Mouse (Mus musculus): ENCODE data around the gene Cenpt. TPM values are rescaled to one million over a fixed set of nuclear protein-coding genes. Genes with fewer than 3 reads are reported as not detected.

The Cenpt gene
- total RNA-seq, 2 experiments from 2014 or later, result 57.0 to 94.3 TPM

DNA sequence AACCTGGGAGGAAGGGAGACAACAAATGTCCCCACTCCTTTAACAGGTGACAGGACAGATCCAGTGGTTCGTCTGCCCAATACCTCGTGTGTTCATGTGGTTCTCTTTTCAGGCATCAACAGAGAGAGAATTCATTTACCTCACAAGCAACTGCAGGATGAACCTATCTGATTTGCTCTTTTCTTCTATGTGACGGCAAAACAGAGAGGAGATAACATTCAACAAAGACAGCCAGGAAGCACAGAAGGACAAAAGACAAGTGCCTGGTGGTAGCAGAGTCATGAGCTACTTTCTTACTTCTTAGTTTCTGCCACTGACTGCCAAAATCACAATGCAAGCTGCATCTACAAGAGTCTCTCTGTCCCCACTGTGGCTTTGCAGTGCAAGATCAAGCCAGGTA, 41.5 kb downstream of the Cenpt start:
- ATAC-seq (replicated peaks; ENCODE audit: low FRiP score, poor library complexity, severe bottlenecking), result no peak

DNA sequence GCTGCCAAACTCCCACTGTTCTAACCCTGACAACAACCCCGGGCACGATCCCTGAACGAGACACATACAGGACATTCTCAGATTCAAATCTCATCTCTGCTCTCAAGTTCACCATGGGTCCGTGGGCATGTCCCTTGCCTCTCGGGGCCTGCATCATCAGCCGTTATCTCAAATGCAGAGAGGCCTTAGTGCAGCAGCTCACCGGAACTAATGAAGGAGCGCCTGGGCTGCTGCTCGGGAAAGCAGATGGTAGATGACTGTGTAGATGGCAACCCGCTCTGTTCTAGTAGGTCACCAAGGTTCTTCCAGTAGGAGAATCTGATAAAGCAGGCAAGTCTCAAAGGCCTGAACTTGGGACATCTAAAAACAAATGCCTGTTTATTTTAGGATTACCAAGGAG, 42.0 kb downstream of the Cenpt start:
- ATAC-seq (replicated peaks; ENCODE audit: low FRiP score, poor library complexity, severe bottlenecking), result peak; percentile 58

- no peak for ATAC-seq (replicated peaks; ENCODE audit: low FRiP score, poor library complexity, severe bottlenecking)
These were observed 42.8 kb downstream of the Cenpt start for GRCm38 (mm10) chr8:105810245-105810786.

DNA sequence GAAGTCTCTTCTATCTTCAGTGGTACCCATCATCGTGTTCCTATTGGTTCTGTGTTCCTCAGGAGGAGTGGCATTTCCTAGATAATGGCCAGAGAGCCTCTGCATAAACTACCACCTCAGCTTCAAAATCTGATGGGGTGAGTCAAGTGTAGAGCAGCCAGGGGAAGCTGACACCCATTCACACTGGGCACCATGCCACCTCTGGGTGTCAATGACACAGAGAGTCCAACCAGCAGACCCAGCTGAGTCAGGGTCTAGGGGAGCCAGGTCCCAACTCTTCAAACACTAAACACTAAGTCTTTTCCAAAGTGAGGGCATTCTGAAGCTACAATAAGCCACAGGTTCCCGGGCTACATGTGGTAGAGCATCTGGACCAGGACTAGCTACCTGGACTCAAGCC, 44.6 kb downstream of the Cenpt start:
- ATAC-seq (replicated peaks; ENCODE audit: low FRiP score, poor library complexity, severe bottlenecking), result no peak; the same call in 1 of the 2 replicates

DNA sequence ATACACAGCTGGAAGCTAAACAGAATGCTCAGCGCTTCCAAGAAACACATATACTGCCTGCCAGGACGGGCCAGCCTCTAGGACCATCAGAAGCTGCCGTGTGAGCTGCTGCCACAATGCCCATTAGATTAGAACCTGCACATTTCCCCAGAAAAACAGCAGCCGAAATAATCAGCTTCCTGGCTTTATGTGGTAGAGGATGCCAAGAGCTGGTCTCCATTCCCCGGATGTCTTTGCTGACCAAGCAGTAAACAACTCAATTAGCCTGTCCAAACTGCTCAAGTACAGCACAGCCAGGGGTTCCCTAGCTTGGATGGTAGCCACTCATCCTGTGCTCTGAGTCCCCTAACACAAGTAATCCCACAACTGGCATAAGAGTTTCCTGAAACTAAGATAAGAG, 45.3 kb downstream of the Cenpt start:
- no peak for ATAC-seq (replicated peaks; ENCODE audit: low FRiP score, poor library complexity, severe bottlenecking)

GRCm38 (mm10) chr8:105805964-105806363, 47.1 kb downstream of the Cenpt start:
- ATAC-seq (replicated peaks; ENCODE audit: low FRiP score, poor library complexity, severe bottlenecking), result no peak

- ATAC-seq (replicated peaks; ENCODE audit: low FRiP score, poor library complexity, severe bottlenecking), result no peak
These were observed 47.7 kb downstream of the Cenpt start for GRCm38 (mm10) chr8:105805346-105805745.

GRCm38 (mm10) chr8:105804797-105805196, 48.3 kb downstream of the Cenpt start:
- no peak for ATAC-seq (replicated peaks; ENCODE audit: low FRiP score, poor library complexity, severe bottlenecking)

GRCm38 (mm10) chr8:105801153-105801904, 51.7 kb downstream of the Cenpt start:
- peak; percentile 86 for ATAC-seq (replicated peaks; ENCODE audit: low FRiP score, poor library complexity, severe bottlenecking)

- peak; percentile 78 for ATAC-seq (replicated peaks; ENCODE audit: low FRiP score, poor library complexity, severe bottlenecking)
These were observed 53.8 kb downstream of the Cenpt start for GRCm38 (mm10) chr8:105799091-105799812.

DNA sequence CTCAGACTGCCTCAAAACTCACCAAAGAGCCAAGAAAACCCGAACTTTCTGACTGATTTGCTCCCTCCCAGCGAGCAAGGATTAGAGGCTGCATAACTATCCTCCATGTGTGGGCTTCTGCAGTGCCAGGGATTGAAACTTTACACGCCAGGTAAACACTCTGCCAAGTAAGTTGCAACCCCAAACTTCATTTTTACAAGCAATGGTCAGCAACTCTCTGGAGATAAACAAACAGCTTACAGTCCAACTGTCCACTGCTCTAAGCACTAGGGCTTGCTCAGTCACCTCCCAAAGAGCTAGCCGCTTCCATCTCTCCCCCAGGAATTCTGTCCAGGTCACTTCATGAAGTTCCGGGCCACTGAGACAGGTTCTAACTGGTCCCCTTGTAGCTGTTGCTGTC, 54.7 kb downstream of the Cenpt start:
- no peak for ATAC-seq (replicated peaks; ENCODE audit: low FRiP score, poor library complexity, severe bottlenecking)

GRCm38 (mm10) chr8:105795785-105796184, 57.3 kb downstream of the Cenpt start:
- no peak for ATAC-seq (replicated peaks; ENCODE audit: low FRiP score, poor library complexity, severe bottlenecking)

Other genes with a start within 250 kb of the Cenpt start
- 7.2 and 11.3 TPM in 2 replicates for gene Ripor1, start 248.0 kb downstream of the Cenpt start, total RNA-seq (2015; ENCODE audit: low replicate concordance)
- gene Ripor1, start 248.0 kb downstream of the Cenpt start, total RNA-seq (2017; ENCODE audit: low replicate concordance), result 0.23 and 1.8 TPM in 2 replicates
- 154 and 195 TPM in 2 replicates for gene Ctcf, start 216.7 kb downstream of the Cenpt start, total RNA-seq (2015; ENCODE audit: low replicate concordance)
- gene Ctcf, start 216.7 kb downstream of the Cenpt start, total RNA-seq (2017; ENCODE audit: low replicate concordance), result 314 and 346 TPM in 2 replicates
- not detected in 2 replicates for gene Agrp, start 215.9 kb downstream of the Cenpt start, total RNA-seq (2015; ENCODE audit: low replicate concordance)
- not detected in 2 replicates for gene Agrp, start 215.9 kb downstream of the Cenpt start, total RNA-seq (2017; ENCODE audit: low replicate concordance)
- 4.7 and 5.4 TPM in 2 replicates for gene Carmil2, start 167.0 kb downstream of the Cenpt start, total RNA-seq (2015; ENCODE audit: low replicate concordance)
- gene Carmil2, start 167.0 kb downstream of the Cenpt start, total RNA-seq (2017; ENCODE audit: low replicate concordance), result 4.2 and 7.0 TPM in 2 replicates
- gene Acd, start 152.2 kb downstream of the Cenpt start, total RNA-seq (2015; ENCODE audit: low replicate concordance), result 10.9 and 22.0 TPM in 2 replicates
- gene Acd, start 152.2 kb downstream of the Cenpt start, total RNA-seq (2017; ENCODE audit: low replicate concordance), result 1.7 and 9.7 TPM in 2 replicates
- 1.7 and 3.6 TPM in 2 replicates for gene Pard6a, start 152.1 kb downstream of the Cenpt start, total RNA-seq (2015; ENCODE audit: low replicate concordance)
- 2.7 TPM in 1 of 2 replicates, not detected in the other for gene Pard6a, start 152.1 kb downstream of the Cenpt start, total RNA-seq (2017; ENCODE audit: low replicate concordance)
- not detected in 2 replicates for gene 4933405L10Rik, start 145.6 kb downstream of the Cenpt start, total RNA-seq (2015; ENCODE audit: low replicate concordance)
- gene 4933405L10Rik, start 145.6 kb downstream of the Cenpt start, total RNA-seq (2017; ENCODE audit: low replicate concordance), result not detected in 2 replicates
- gene Enkd1, start 145.1 kb downstream of the Cenpt start, total RNA-seq (2015; ENCODE audit: low replicate concordance), result 2.9 and 5.4 TPM in 2 replicates
- 0.15 and 3.7 TPM in 2 replicates for gene Enkd1, start 145.1 kb downstream of the Cenpt start, total RNA-seq (2017; ENCODE audit: low replicate concordance)
- not detected in 2 replicates for gene Gfod2, start 94.6 kb downstream of the Cenpt start, total RNA-seq (2015; ENCODE audit: low replicate concordance)
- gene Gfod2, start 94.6 kb downstream of the Cenpt start, total RNA-seq (2017; ENCODE audit: low replicate concordance), result 0.51 TPM in 1 of 2 replicates, not detected in the other
- 306 and 341 TPM in 2 replicates for gene Ranbp10, start 25.9 kb downstream of the Cenpt start, total RNA-seq (2015; ENCODE audit: low replicate concordance)
- gene Ranbp10, start 25.9 kb downstream of the Cenpt start, total RNA-seq (2017; ENCODE audit: low replicate concordance), result 296 and 297 TPM in 2 replicates
- 2.9 TPM in 1 of 2 replicates, not detected in the other for gene Tsnaxip1, start 25.5 kb downstream of the Cenpt start, total RNA-seq (2015; ENCODE audit: low replicate concordance)
- gene Tsnaxip1, start 25.5 kb downstream of the Cenpt start, total RNA-seq (2017; ENCODE audit: low replicate concordance), result 1.4 TPM in 1 of 2 replicates, not detected in the other
- 9.6 and 22.0 TPM in 2 replicates for gene Thap11, start 1.9 kb upstream of the Cenpt start, total RNA-seq (2015; ENCODE audit: low replicate concordance)
- gene Thap11, start 1.9 kb upstream of the Cenpt start, total RNA-seq (2017; ENCODE audit: low replicate concordance), result 11.0 and 18.6 TPM in 2 replicates
- 57.8 and 102 TPM in 2 replicates for gene Nutf2, start 7.3 kb upstream of the Cenpt start, total RNA-seq (2015; ENCODE audit: low replicate concordance)
- gene Nutf2, start 7.3 kb upstream of the Cenpt start, total RNA-seq (2017; ENCODE audit: low replicate concordance), result 15.3 and 42.5 TPM in 2 replicates
- gene Edc4, start 27.6 kb upstream of the Cenpt start, total RNA-seq (2015; ENCODE audit: low replicate concordance), result 12.2 and 15.9 TPM in 2 replicates
- gene Edc4, start 27.6 kb upstream of the Cenpt start, total RNA-seq (2017; ENCODE audit: low replicate concordance), result 22.1 and 25.5 TPM in 2 replicates
- not detected in 2 replicates for gene Nrn1l, start 40.3 kb upstream of the Cenpt start, total RNA-seq (2015; ENCODE audit: low replicate concordance)
- gene Nrn1l, start 40.3 kb upstream of the Cenpt start, total RNA-seq (2017; ENCODE audit: low replicate concordance), result not detected in 2 replicates
- gene Pskh1, start 47.2 kb upstream of the Cenpt start, total RNA-seq (2015; ENCODE audit: low replicate concordance), result 5.4 and 8.6 TPM in 2 replicates
- 7.1 and 11.7 TPM in 2 replicates for gene Pskh1, start 47.2 kb upstream of the Cenpt start, total RNA-seq (2017; ENCODE audit: low replicate concordance)
- not detected in 2 replicates for gene Ctrl, start 80.6 kb upstream of the Cenpt start, total RNA-seq (2015; ENCODE audit: low replicate concordance)
- gene Ctrl, start 80.6 kb upstream of the Cenpt start, total RNA-seq (2017; ENCODE audit: low replicate concordance), result not detected in 2 replicates
- gene Psmb10, start 85.2 kb upstream of the Cenpt start, total RNA-seq (2015; ENCODE audit: low replicate concordance), result 20.2 and 25.2 TPM in 2 replicates
- 2.7 and 4.2 TPM in 2 replicates for gene Psmb10, start 85.2 kb upstream of the Cenpt start, total RNA-seq (2017; ENCODE audit: low replicate concordance)
- not detected in 2 replicates for gene Lcat, start 90.1 kb upstream of the Cenpt start, total RNA-seq (2015; ENCODE audit: low replicate concordance)
- gene Lcat, start 90.1 kb upstream of the Cenpt start, total RNA-seq (2017; ENCODE audit: low replicate concordance), result 2.4 TPM in 1 of 2 replicates, not detected in the other
- gene Slc12a4, start 112.8 kb upstream of the Cenpt start, total RNA-seq (2015; ENCODE audit: low replicate concordance), result 2.5 and 3.4 TPM in 2 replicates
- gene Slc12a4, start 112.8 kb upstream of the Cenpt start, total RNA-seq (2017; ENCODE audit: low replicate concordance), result 4.0 and 13.7 TPM in 2 replicates
- gene Dpep3, start 126.2 kb upstream of the Cenpt start, total RNA-seq (2015; ENCODE audit: low replicate concordance), result not detected in 2 replicates
- not detected in 2 replicates for gene Dpep3, start 126.2 kb upstream of the Cenpt start, total RNA-seq (2017; ENCODE audit: low replicate concordance)
- 0.72 and 6.7 TPM in 2 replicates for gene Dus2, start 138.1 kb upstream of the Cenpt start, total RNA-seq (2015; ENCODE audit: low replicate concordance)
- gene Dus2, start 138.1 kb upstream of the Cenpt start, total RNA-seq (2017; ENCODE audit: low replicate concordance), result 6.3 and 14.4 TPM in 2 replicates
- not detected in 2 replicates for gene Dpep2nb, start 152.7 kb upstream of the Cenpt start, total RNA-seq (2015; ENCODE audit: low replicate concordance)
- not detected in 2 replicates for gene Dpep2nb, start 152.7 kb upstream of the Cenpt start, total RNA-seq (2017; ENCODE audit: low replicate concordance)
- gene Ddx28, start 158.6 kb upstream of the Cenpt start, total RNA-seq (2015; ENCODE audit: low replicate concordance), result 1.8 and 4.6 TPM in 2 replicates
- 3.2 and 5.0 TPM in 2 replicates for gene Ddx28, start 158.6 kb upstream of the Cenpt start, total RNA-seq (2017; ENCODE audit: low replicate concordance)
- 71.3 and 80.4 TPM in 2 replicates for gene Nfatc3, start 205.6 kb upstream of the Cenpt start, total RNA-seq (2015; ENCODE audit: low replicate concordance)
- gene Nfatc3, start 205.6 kb upstream of the Cenpt start, total RNA-seq (2017; ENCODE audit: low replicate concordance), result 32.7 and 37.5 TPM in 2 replicates

Measured in erythroid progenitor cell, adult 5-6 weeks (primary cell).